Mouse (Mus musculus): ENCODE results near the gene Gm17490. TPM values are rescaled to one million over a fixed set of nuclear protein-coding genes. Genes with fewer than 3 reads are reported as not detected.
A peak's percentile ranks its signal among the peaks of the same experiment; 100 is the strongest.
"Not testable (repeated sequence)": the region's sequence is repeated elsewhere in the genome, so short reads cannot be mapped to it uniquely, and the experiment has no call there.

Gene Gm17490
- total RNA-seq, 2 experiments from 2014 or later, result not detected

DNA sequence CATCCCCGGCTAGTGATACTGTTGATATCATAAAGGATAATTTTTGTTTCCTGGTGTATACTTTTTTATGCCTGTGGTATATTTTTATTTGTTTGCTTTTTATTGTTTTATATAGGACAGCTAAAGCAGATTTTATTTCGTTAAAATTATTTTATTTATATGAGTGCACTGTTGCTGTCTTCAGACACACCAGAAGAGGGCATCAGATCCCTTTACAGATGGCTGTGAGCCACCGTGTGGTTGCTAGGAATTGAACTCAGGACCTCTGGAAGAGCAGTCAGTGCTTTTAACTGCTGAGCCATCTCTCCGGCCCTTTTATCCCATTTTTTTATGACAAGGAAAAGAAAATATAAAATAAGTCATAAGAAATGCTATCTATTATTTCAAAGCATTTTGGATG is 19.3 kb downstream of the Gm17490 start:
- peak; percentile 18; the same call in 1 of the 2 replicates for TF ChIP-seq CTCF (conservative IDR thresholded peaks at IDR 0.05)
- H3K27ac ChIP-seq; H3K4me3 ChIP-seq; DNase-seq (ENCODE audit: low spot score in 2 of 2): not testable (repeated sequence)

DNA sequence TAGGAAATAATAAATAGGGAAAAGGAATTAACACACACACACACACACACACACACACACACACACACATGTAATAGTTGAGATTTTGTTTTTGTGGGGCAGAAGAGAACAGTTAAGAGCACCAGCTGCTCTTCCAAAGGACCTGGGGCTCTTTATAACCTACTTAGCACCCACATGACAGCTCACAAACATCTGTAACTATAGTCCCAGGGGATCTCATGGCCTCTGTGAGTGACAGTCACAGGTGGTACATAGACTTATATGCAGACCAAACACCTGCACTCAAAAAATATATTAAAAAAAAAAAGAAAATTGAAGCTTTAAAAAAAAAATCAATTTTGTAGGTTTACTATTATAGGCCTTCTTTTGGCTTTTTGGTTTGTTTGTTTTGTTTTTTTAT is 21.2 kb downstream of the Gm17490 start:
- TF ChIP-seq CTCF (conservative IDR thresholded peaks at IDR 0.05), result no peak
- no peak for DNase-seq (ENCODE audit: low spot score in 2 of 2)
- Histone ChIP-seq H3K27ac (no peak overlapping the region), H3K4me3 (no peak overlapping the region)

DNA sequence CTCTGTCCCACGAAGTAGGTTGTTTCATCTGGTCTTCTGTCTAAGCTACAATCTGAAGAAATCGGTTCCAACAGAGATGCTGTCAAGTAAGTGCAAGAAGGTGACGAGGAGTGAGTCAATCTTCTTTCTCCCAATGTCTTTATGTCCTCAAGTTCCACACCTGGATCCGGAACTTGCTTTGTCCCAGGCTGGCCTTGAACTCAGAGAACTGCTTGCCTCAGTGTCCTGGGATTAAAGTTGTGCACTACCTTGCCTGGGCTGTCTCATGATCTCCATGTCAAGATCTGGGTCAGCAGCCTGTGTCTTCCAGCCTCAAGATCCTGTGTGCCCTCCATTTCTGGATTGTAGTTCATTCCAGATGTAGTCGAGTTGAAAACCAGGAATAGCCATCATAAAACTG is 22.0 kb downstream of the Gm17490 start, which contains the start of gene Rbm17:
Rbm17 (minus strand) TSS at position 101 of the 400 bp plus-strand sequence.
- TF ChIP-seq CTCF (conservative IDR thresholded peaks at IDR 0.05), result no peak
- Histone ChIP-seq H3K4me3 (peak within 1 kb of the TSS; percentile 72), H3K27ac (peak within 1 kb of the TSS; percentile 95)
- no peak for DNase-seq (ENCODE audit: low spot score in 2 of 2)

DNA sequence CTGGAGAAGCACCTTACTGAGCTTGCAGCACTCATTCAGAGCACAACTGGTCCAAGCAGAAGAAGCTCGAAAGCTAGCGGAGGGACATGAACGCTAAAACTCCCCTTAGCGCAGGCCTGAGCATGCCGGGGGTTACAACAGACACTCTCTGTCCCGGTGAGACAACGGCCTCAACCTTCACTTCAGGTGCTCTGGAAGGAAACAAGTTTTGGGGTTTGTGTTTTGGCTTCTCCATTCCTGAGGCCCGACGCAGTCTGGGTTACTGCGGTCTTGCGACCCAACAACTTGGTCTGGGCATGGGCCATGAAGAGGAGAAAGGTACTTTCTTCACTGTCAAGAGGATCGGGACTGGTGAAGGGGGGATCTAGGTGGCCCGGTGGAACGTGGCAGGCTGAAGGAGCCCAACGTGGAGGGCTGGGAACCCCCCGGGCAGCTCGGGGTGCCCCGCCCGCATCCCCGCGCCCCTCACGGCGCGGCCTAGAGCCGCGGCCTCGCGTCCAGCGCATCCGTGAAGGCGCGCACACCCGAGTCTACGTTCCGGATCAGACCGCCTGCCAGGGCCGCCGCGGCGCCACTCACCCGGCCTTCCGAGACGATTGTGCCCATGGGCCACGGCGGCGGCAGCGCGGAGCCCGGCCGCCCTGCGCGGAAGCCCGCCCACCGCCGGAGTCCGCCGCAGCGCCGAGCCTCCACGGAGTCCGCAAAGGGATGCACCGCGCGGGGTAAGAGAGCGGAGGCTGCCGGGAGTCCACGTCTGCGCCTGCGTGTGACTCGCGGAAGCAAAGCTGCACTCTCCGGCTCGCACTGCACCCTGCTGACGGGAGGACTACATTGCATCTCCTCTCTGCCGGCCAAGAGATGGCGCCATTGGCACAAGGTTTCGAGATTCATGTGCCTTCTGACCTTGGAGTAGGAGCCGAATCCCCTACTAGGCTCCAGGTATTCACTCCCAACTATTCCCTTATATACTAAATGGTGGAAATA is 23.3 kb downstream of the Gm17490 start:
- DNase-seq (ENCODE audit: low spot score in 2 of 2), result peak; percentile 94 to 95
- peak overlapping the region; percentile 72 for H3K4me3 ChIP-seq
- H3K27ac ChIP-seq, result peak overlapping the region; percentile 95
- peak; percentile 99 for TF ChIP-seq CTCF (conservative IDR thresholded peaks at IDR 0.05)

DNA sequence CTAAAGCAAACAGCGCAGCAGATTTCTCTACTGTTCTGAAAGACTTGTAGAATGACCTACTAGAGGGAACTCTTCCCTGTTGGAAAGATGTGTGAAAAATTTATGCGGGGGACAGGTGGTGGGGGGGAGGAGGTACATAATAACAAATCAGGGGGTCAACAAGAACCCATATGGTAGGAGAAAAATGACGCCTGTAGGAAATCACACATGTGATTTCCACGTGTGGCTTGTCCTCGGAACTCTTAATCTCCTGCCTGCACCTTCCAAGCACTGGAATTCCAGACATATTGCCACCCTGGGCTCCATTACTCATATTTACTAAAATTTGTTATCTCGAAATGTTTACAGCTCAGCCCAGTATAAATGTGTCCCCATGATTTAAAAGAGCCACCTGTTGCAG is 24.3 kb downstream of the Gm17490 start:
- Histone ChIP-seq H3K27ac (no peak overlapping the region), H3K4me3 (peak overlapping the region; percentile 72)
- no peak for TF ChIP-seq CTCF (conservative IDR thresholded peaks at IDR 0.05)
- no peak for DNase-seq (ENCODE audit: low spot score in 2 of 2)

DNA sequence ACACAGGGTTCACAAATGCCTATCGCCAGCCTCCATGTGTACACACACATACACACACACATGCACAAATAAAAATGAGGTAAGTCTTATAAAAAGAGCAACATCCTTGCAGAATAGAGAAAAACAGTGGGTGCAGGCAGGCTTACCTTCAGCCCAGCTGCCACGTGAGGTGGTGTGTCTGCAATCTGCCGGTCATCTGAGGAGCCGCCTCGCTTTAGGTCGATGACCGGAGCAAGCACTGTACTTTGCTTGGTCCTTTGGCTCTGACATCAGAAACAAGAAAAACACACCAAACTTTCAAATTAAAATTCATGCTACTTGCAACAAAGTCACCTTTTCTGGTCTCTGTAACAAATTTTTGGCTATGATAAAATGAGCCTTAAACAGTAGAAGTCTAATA is 28.2 kb downstream of the Gm17490 start:
- H3K4me3 ChIP-seq, result no peak overlapping the region
- H3K27ac ChIP-seq, result no peak overlapping the region
- TF ChIP-seq CTCF (conservative IDR thresholded peaks at IDR 0.05), result no peak
- no peak for DNase-seq (ENCODE audit: low spot score in 2 of 2)

DNA sequence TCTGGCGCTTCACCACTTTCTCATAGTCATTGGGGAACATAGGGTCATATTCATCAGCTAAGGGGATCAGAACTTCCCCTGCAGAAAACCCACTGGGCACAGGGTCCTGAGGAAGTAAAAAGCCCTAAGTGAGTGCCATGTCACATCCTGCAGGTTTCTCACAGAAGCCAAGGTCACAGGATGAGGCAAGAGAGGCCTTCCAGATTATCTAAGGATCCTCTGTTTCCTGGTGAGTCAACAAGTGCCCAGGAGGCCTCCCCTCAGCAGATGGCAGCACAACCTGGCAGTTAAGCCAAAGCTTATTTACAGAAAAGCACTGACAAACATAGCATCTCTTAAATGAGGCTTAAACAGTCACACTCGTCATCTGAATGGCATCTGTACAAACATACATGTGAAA is 29.4 kb downstream of the Gm17490 start:
- DNase-seq (ENCODE audit: low spot score in 2 of 2), result no peak
- no peak overlapping the region for H3K27ac ChIP-seq
- TF ChIP-seq CTCF (conservative IDR thresholded peaks at IDR 0.05), result no peak
- H3K4me3 ChIP-seq, result no peak overlapping the region

DNA sequence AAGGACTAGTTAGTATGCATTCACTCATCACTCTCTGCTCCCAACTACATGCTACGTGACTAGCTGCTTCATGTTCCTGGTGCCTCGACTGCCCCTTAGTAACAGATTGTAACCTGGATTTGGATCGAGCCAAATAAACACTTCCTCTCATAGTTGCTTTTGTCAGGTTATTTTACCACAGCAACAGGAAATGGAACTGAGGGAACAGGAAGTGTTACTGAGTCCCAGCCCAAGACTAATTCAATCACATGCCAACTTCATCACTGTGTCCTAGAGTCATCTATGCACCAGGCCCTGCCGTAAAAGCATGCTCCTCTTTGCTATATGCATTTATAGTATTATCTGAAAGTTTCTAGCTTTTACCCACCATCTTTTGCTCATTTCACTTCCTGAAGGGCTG is 38.1 kb downstream of the Gm17490 start:
- no peak for DNase-seq (ENCODE audit: low spot score in 2 of 2)
- Histone ChIP-seq H3K27ac (no peak overlapping the region), H3K4me3 (no peak overlapping the region)
- TF ChIP-seq CTCF (conservative IDR thresholded peaks at IDR 0.05), result no peak

DNA sequence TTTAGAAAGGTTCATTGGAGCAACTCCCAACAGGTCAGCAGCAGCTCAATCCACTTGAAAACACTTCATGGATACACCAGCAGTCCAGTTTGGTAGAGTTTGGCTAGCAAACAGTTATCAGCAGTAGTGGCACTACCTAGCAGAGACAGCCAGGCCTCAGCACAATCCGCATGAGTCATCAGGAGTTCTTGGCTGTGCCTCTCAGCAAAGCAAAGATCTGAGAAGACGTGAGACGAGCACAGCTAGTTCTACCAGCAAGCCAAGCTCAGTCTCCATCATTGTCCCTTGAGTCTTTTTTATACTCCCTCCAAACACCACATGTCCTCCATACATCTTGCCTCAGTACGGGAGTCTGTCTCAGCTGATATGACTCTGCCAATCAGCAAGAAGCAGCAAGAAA is 46.7 kb downstream of the Gm17490 start:
- Histone ChIP-seq H3K4me3 (no peak overlapping the region), H3K27ac (no peak overlapping the region)
- no peak for TF ChIP-seq CTCF (conservative IDR thresholded peaks at IDR 0.05)
- DNase-seq (ENCODE audit: low spot score in 2 of 2), result no peak

DNA sequence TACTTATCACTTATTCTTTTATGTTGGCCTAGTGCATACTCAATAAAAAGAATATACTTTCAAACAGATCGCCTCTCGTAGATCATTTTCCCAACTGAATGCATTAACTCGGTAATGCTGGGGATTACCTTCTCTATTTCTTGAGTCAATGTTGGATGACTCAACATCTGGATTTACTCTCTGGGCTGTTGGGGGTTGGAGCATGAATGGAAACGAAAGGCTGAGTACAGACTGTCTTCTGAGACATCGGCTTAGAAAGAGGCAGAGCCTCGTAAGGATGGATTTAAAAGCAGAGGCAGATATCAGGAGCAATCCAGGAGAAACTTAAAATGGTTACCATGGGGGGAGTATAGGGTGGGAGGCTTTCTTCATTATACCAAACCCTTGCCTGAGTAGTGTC is 47.9 kb downstream of the Gm17490 start:
- no peak for TF ChIP-seq CTCF (conservative IDR thresholded peaks at IDR 0.05)
- H3K4me3 ChIP-seq, result no peak overlapping the region
- no peak for DNase-seq (ENCODE audit: low spot score in 2 of 2)
- no peak overlapping the region for H3K27ac ChIP-seq

Other genes with a start within 250 kb of the Gm17490 start
- 10 to 100 TPM; 36.8 to 40.1 TPM for gene Pfkfb3, start 72.2 kb downstream of the Gm17490 start, total RNA-seq (2021)
- gene Rbm17, start 22.1 kb downstream of the Gm17490 start, total RNA-seq (2021), result 10 to 100 TPM; 85.7 to 86.6 TPM
- under 1 TPM in 1 of 2 experiments, not detected in 1; 0.13 TPM for gene Il2ra, start 16.5 kb upstream of the Gm17490 start, total RNA-seq (2021)
- 1 to 10 TPM; 6.2 to 8.0 TPM for gene Il15ra, start 79.0 kb upstream of the Gm17490 start, total RNA-seq (2021)
- gene Fbh1, start 151.3 kb upstream of the Gm17490 start, total RNA-seq (2021), result 10 to 100 TPM; 74.0 to 88.5 TPM
- gene Ankrd16, start 151.6 kb upstream of the Gm17490 start, total RNA-seq (2021), result 10 to 100 TPM; 58.9 to 61.8 TPM